Mouse (Mus musculus) brain, adult 2 months (tissue): ENCODE results near the gene Slc16a8.
A peak's percentile ranks its signal among the peaks of the same experiment; 100 is the strongest.
"Not testable (repeated sequence)": the region's sequence is repeated elsewhere in the genome, so short reads cannot be mapped to it uniquely, and the experiment has no call there.

Experiments used
- DNase-seq: peaks from one replicate; pipeline ENCODE4 v3.0.0; 2011; ENCODE audit warnings: low read depth, low spot score

The Slc16a8 gene

GRCm38 (mm10) chr15:79262786-79263309, 8.3 kb upstream of the Slc16a8 start:
- peak; percentile 39 for DNase-seq

- peak; percentile 35 for DNase-seq
These were observed 7.8 kb upstream of the Slc16a8 start for GRCm38 (mm10) chr15:79262375-79262774.

- no peak for DNase-seq
These were observed 7.2 kb upstream of the Slc16a8 start for GRCm38 (mm10) chr15:79261757-79262156.

GRCm38 (mm10) chr15:79261095-79261725, 6.6 kb upstream of the Slc16a8 start:
- DNase-seq: peak; percentile 75

- DNase-seq: no peak
These were observed 4.0 kb upstream of the Slc16a8 start for GRCm38 (mm10) chr15:79258521-79258920.

- no peak for DNase-seq
These were observed 2.0 kb downstream of the Slc16a8 start for GRCm38 (mm10) chr15:79252580-79252979.

- peak; percentile 59 for DNase-seq
These were observed 2.6 kb downstream of the Slc16a8 start for GRCm38 (mm10) chr15:79251781-79252491.

- DNase-seq: peak; percentile 74
These were observed 3.4 kb downstream of the Slc16a8 start for GRCm38 (mm10) chr15:79251168-79251567.

- DNase-seq: no peak
These were observed 4.3 kb downstream of the Slc16a8 start for GRCm38 (mm10) chr15:79250236-79250635.

- no peak for DNase-seq
These were observed 9.2 kb downstream of the Slc16a8 start for GRCm38 (mm10) chr15:79245321-79245720.

GRCm38 (mm10) chr15:79244071-79244893, 10.3 kb downstream of the Slc16a8 start:
- no peak for DNase-seq

- DNase-seq: peak; percentile 99
These were observed 11.1 kb downstream of the Slc16a8 start for GRCm38 (mm10) chr15:79243234-79244042.

GRCm38 (mm10) chr15:79242574-79243233, 11.9 kb downstream of the Slc16a8 start:
- DNase-seq: peak; percentile 31

GRCm38 (mm10) chr15:79238036-79238435, 16.5 kb downstream of the Slc16a8 start:
- DNase-seq: no peak

- no peak for DNase-seq
These were observed 19.3 kb downstream of the Slc16a8 start for GRCm38 (mm10) chr15:79235268-79235667.

- DNase-seq: peak; percentile 94
These were observed 25.3 kb downstream of the Slc16a8 start, which contains the start of the genes Pick1 and Gm49486 for GRCm38 (mm10) chr15:79229058-79229821. Gene Pick1, plus strand, starts transcription at chr15:79229173. Gene Gm49486, plus strand, starts transcription at chr15:79229391.

- DNase-seq: not testable (repeated sequence)
These were observed 28.8 kb downstream of the Slc16a8 start for GRCm38 (mm10) chr15:79225780-79226179.

GRCm38 (mm10) chr15:79224685-79225084, 29.9 kb downstream of the Slc16a8 start:
- peak; percentile 93 for DNase-seq

- peak; percentile 73 for DNase-seq
These were observed 30.9 kb downstream of the Slc16a8 start for GRCm38 (mm10) chr15:79223641-79224040.

- DNase-seq: no peak
These were observed 35.0 kb downstream of the Slc16a8 start for GRCm38 (mm10) chr15:79219572-79219971.
